In genomic region chr6:145211376-145212305, GRCm38 (mm10) we compare ENCODE assay signal across 8 mouse cellular contexts. TPM values are rescaled to one million over a fixed set of nuclear protein-coding genes. Genes with fewer than 3 reads are reported as not detected.
DNase-seq lines count a peak whose midpoint lies in the region; ATAC-seq lines count a peak whose summit lies in the region.

No protein-coding gene starts in this region.

- peak overlapping the region; percentile 98 for H3K27ac ChIP-seq in lung, embryonic 16.5 days (ENCODE audit: low read length)
- peak overlapping the region; percentile 95 for H3K27ac ChIP-seq in forebrain, embryonic 12.5 days
- peak overlapping the region; percentile 88 for H3K27ac ChIP-seq in liver, embryonic 13.5 days
- H3K27ac ChIP-seq in stomach, embryonic 16.5 days (ENCODE audit: low read length): peak overlapping the region; percentile 97

- no peaks in the 10 kb centered on the region for H3K9me3 ChIP-seq in lung, embryonic 16.5 days (ENCODE audit: control insufficient read depth, low read length)
- no peaks in the 10 kb centered on the region for H3K9me3 ChIP-seq in forebrain, embryonic 12.5 days
- no peaks in the 10 kb centered on the region for H3K9me3 ChIP-seq in liver, embryonic 13.5 days (replicated peaks)
- H3K9me3 ChIP-seq in stomach, embryonic 16.5 days (replicated peaks; ENCODE audit: control insufficient read depth, low read length): no peaks in the 10 kb centered on the region

- peaks cover 10% of the 10 kb centered on the region for H3K4me1 ChIP-seq in lung, embryonic 16.5 days (replicated peaks; ENCODE audit: control insufficient read depth, insufficient read depth, low read length)
- peaks cover 17% of the 10 kb centered on the region for H3K4me1 ChIP-seq in forebrain, embryonic 12.5 days
- peaks cover 26% of the 10 kb centered on the region for H3K4me1 ChIP-seq in liver, embryonic 13.5 days (replicated peaks)
- H3K4me1 ChIP-seq in stomach, embryonic 16.5 days (ENCODE audit: control insufficient read depth, insufficient read depth, low read length): 0 out of 2 replicates have a peak, but pooled peaks cover 3% of the 10 kb centered on the region

- peak overlapping the region; percentile 60 for H3K4me2 ChIP-seq in lung, embryonic 16.5 days (ENCODE audit: low read depth, low read length)
- peak overlapping the region; percentile 74 for H3K4me2 ChIP-seq in forebrain, embryonic 12.5 days
- peak overlapping the region; percentile 91 for H3K4me2 ChIP-seq in liver, embryonic 13.5 days
- peak overlapping the region; percentile 59 for H3K4me2 ChIP-seq in stomach, embryonic 16.5 days (ENCODE audit: low read depth, low read length)

- H3K4me3 ChIP-seq in lung, embryonic 16.5 days (ENCODE audit: low read length): peak overlapping the region; percentile 82
- H3K4me3 ChIP-seq in forebrain, embryonic 12.5 days (replicated peaks): peak overlapping the region; percentile 71
- peak overlapping the region; percentile 85 for H3K4me3 ChIP-seq in liver, embryonic 13.5 days (replicated peaks)
- H3K4me3 ChIP-seq in stomach, embryonic 16.5 days (replicated peaks; ENCODE audit: low read length): peak overlapping the region; percentile 85

- no peaks in the 10 kb centered on the region for H3K27me3 ChIP-seq in lung, embryonic 16.5 days (ENCODE audit: control insufficient read depth, insufficient read depth, low read depth, low read length)
- H3K27me3 ChIP-seq in forebrain, embryonic 12.5 days: no peaks in the 10 kb centered on the region
- H3K27me3 ChIP-seq in liver, embryonic 13.5 days: no peaks in the 10 kb centered on the region
- no peaks in the 10 kb centered on the region for H3K27me3 ChIP-seq in stomach, embryonic 16.5 days (ENCODE audit: control insufficient read depth, insufficient read depth, low read length)

- 2% methylated on average over 21 of the region's 21 CpGs for WGBS in lung, embryonic 16.5 days
- 4% methylated on average over 21 of the region's 21 CpGs for WGBS in forebrain, embryonic 12.5 days
- 1% methylated on average over 21 of the region's 21 CpGs for WGBS in liver, embryonic 13.5 days (ENCODE audit: insufficient replicate concordance)
- WGBS in stomach, embryonic 16.5 days: 2% methylated on average over 21 of the region's 21 CpGs

- peak overlapping the region; percentile 93 for H3K9ac ChIP-seq in lung, embryonic 16.5 days (ENCODE audit: low read length)
- H3K9ac ChIP-seq in forebrain, embryonic 12.5 days: peak overlapping the region; percentile 88
- H3K9ac ChIP-seq in liver, embryonic 13.5 days: peak overlapping the region; percentile 93
- peak overlapping the region; percentile 89 for H3K9ac ChIP-seq in stomach, embryonic 16.5 days (ENCODE audit: low read length)

- peak; percentile 26 for ATAC-seq in lung, embryonic 16.5 days (ENCODE audit: low read depth)
- ATAC-seq in forebrain, embryonic 12.5 days (ENCODE audit: low FRiP score): peak; percentile 39; the same call in 1 of the 2 replicates
- ATAC-seq in liver, embryonic 13.5 days (ENCODE audit: low read depth): no peak
- ATAC-seq in stomach, embryonic 16.5 days (ENCODE audit: insufficient read depth, low FRiP score): peak; percentile 23; the same call in 1 of the 2 replicates

- no peak for DNase-seq in lung, postnatal 36 days
- DNase-seq in adrenal gland, postnatal 14 days: peak; percentile 38
- peak; percentile 14 for DNase-seq in liver, embryonic 13.5 days
- DNase-seq in layer of hippocampus, postnatal 14 days (ENCODE audit: low spot score in 2 of 2): no peak
- DNase-seq in frontal cortex, postnatal 14 days (ENCODE audit: low spot score in 2 of 2): no peak

- peaks cover 2% of the 10 kb centered on the region; the same call in 1 of the 2 replicates for H3K36me3 ChIP-seq in lung, embryonic 16.5 days (ENCODE audit: control insufficient read depth, insufficient read depth, low read length)
- H3K36me3 ChIP-seq in forebrain, embryonic 12.5 days (replicated peaks): peaks cover 8% of the 10 kb centered on the region; the same call in 1 of the 2 replicates
- no peaks in the 10 kb centered on the region for H3K36me3 ChIP-seq in liver, embryonic 13.5 days
- no peaks in the 10 kb centered on the region for H3K36me3 ChIP-seq in stomach, embryonic 16.5 days (ENCODE audit: control insufficient read depth, insufficient read depth, low read length)

RNA-seq across cellular contexts. Expression of gene Etfrf1, which starts 0.7 kb away (rescaled TPM):
- 28.1 and 29.0 TPM in 2 replicates for polyA plus RNA-seq in lung, embryonic 16.5 days (2015; fragmentation: Nextera tagmentation; extraction: Ambion mirVana)
- 149 and 152 TPM in 2 replicates for total RNA-seq in adrenal gland, postnatal 14 days (2021)
- polyA plus RNA-seq in forebrain, embryonic 12.5 days (2016; fragmentation: Nextera tagmentation; extraction: Ambion mirVana): 33.8 and 34.0 TPM in 2 replicates
- polyA plus RNA-seq in liver, embryonic 13.5 days (2015; fragmentation: Nextera tagmentation; extraction: Ambion mirVana): 16.2 and 17.1 TPM in 2 replicates
- polyA plus RNA-seq in stomach, embryonic 16.5 days (2015; fragmentation: Nextera tagmentation; extraction: Ambion mirVana): 34.8 and 39.1 TPM in 2 replicates
- total RNA-seq in layer of hippocampus, postnatal 14 days (2021): 10 to 100 TPM; 25.5 to 25.9 TPM

RNA-seq across cellular contexts. Expression of gene Casc1, which starts 0.8 kb away (rescaled TPM):
- polyA plus RNA-seq in lung, embryonic 16.5 days (2015; fragmentation: Nextera tagmentation; extraction: Ambion mirVana): 1.5 and 3.2 TPM in 2 replicates
- 0.53 and 0.63 TPM in 2 replicates for total RNA-seq in adrenal gland, postnatal 14 days (2021)
- 0.82 and 0.89 TPM in 2 replicates for polyA plus RNA-seq in forebrain, embryonic 12.5 days (2016; fragmentation: Nextera tagmentation; extraction: Ambion mirVana)
- polyA plus RNA-seq in liver, embryonic 13.5 days (2015; fragmentation: Nextera tagmentation; extraction: Ambion mirVana): 0.10 and 0.13 TPM in 2 replicates
- 0.25 and 0.43 TPM in 2 replicates for polyA plus RNA-seq in stomach, embryonic 16.5 days (2015; fragmentation: Nextera tagmentation; extraction: Ambion mirVana)
- total RNA-seq in layer of hippocampus, postnatal 14 days (2021): 1 to 10 TPM; 1.7 to 2.4 TPM

RNA-seq across cellular contexts. Expression of gene Kras, which starts 38.4 kb away (rescaled TPM):
- 97.6 and 99.5 TPM in 2 replicates for polyA plus RNA-seq in lung, embryonic 16.5 days (2015; fragmentation: Nextera tagmentation; extraction: Ambion mirVana)
- total RNA-seq in adrenal gland, postnatal 14 days (2021): 45.6 and 48.7 TPM in 2 replicates
- polyA plus RNA-seq in forebrain, embryonic 12.5 days (2016; fragmentation: Nextera tagmentation; extraction: Ambion mirVana): 134 and 139 TPM in 2 replicates
- 55.0 and 64.1 TPM in 2 replicates for polyA plus RNA-seq in liver, embryonic 13.5 days (2015; fragmentation: Nextera tagmentation; extraction: Ambion mirVana)
- 58.6 and 64.9 TPM in 2 replicates for polyA plus RNA-seq in stomach, embryonic 16.5 days (2015; fragmentation: Nextera tagmentation; extraction: Ambion mirVana)
- total RNA-seq in layer of hippocampus, postnatal 14 days (2021): 10 to 100 TPM; 70.7 to 77.2 TPM

Comparison
In these comparisons a context has a peak if more than half of its experiments do, and no peak if none do; other contexts are left out.
1. DNase-seq: peak in adrenal gland, postnatal 14 days (single experiment) and liver, embryonic 13.5 days (single experiment); none in lung, postnatal 36 days (single experiment), layer of hippocampus, postnatal 14 days (0 of 2) and frontal cortex, postnatal 14 days (0 of 2).
2. Peak in every context shown above with its lines, with median percentiles within 50 percentile points of each other: H3K27ac ChIP-seq, H3K4me2 ChIP-seq, H3K4me3 ChIP-seq and H3K9ac ChIP-seq.